Mouse (Mus musculus): ENCODE measurements around the gene Sema4b. TPM values are rescaled to one million over a fixed set of nuclear protein-coding genes. Genes with fewer than 3 reads are reported as not detected.

Gene Sema4b
- 22.7 and 24.7 TPM in 2 replicates for polyA plus RNA-seq (2015; fragmentation: Nextera tagmentation; extraction: Ambion mirVana)

- WGBS = under 1% methylated on average over 51 of the region's 51 CpGs
- H3K4me1 ChIP-seq = peaks cover 50% of the 10 kb centered on the region
- ATAC-seq (replicated peaks) = peak; percentile 96
- H3K27ac ChIP-seq (replicated peaks) = peak within 1 kb of the TSS; percentile 85
- H3K9ac ChIP-seq (replicated peaks) = peak within 1 kb of the TSS; percentile 68
- H3K4me2 ChIP-seq (replicated peaks) = peak within 1 kb of the TSS; percentile 63
- H3K4me3 ChIP-seq = peak within 1 kb of the TSS; percentile 67
- no peaks in the 10 kb centered on the region for H3K27me3 ChIP-seq
- H3K36me3 ChIP-seq = no peaks in the 10 kb centered on the region
- no peaks in the 10 kb centered on the region for H3K9me3 ChIP-seq
These were observed at the start of gene Sema4b for GRCm38 (mm10) chr7:80186531-80187296. Gene Sema4b (plus strand): TSS chr7:80186841.

- peaks cover 26% of the 10 kb centered on the region for H3K4me1 ChIP-seq
- H3K9me3 ChIP-seq = peaks cover 2% of the 10 kb centered on the region; the same call in 1 of the 2 replicates
- H3K36me3 ChIP-seq = no peaks in the 10 kb centered on the region
- H3K27me3 ChIP-seq = no peaks in the 10 kb centered on the region
- H3K27ac ChIP-seq (replicated peaks) = no peak overlapping the region
- WGBS = 45% methylated on average over 1 of the region's 1 CpGs
- H3K4me2 ChIP-seq (replicated peaks) = no peak overlapping the region
- H3K9ac ChIP-seq (replicated peaks) = no peak overlapping the region
- H3K4me3 ChIP-seq = no peak overlapping the region
- ATAC-seq (replicated peaks) = no peak
These were observed 48.3 kb upstream of the Sema4b start for GRCm38 (mm10) chr7:80138375-80138774.

- no peaks in the 10 kb centered on the region for H3K27me3 ChIP-seq
- WGBS = 11% methylated on average over 9 of the region's 9 CpGs
- H3K4me3 ChIP-seq = no peak overlapping the region
- no peaks in the 10 kb centered on the region for H3K36me3 ChIP-seq
- H3K4me2 ChIP-seq (replicated peaks) = no peak overlapping the region
- no peak overlapping the region for H3K27ac ChIP-seq (replicated peaks)
- no peak overlapping the region for H3K9ac ChIP-seq (replicated peaks)
- H3K4me1 ChIP-seq = peaks cover 19% of the 10 kb centered on the region
- H3K9me3 ChIP-seq = peaks cover 2% of the 10 kb centered on the region; the same call in 1 of the 2 replicates
- peak; percentile 65 for ATAC-seq (replicated peaks)
These were observed 45.8 kb upstream of the Sema4b start for GRCm38 (mm10) chr7:80140815-80141214.

DNA sequence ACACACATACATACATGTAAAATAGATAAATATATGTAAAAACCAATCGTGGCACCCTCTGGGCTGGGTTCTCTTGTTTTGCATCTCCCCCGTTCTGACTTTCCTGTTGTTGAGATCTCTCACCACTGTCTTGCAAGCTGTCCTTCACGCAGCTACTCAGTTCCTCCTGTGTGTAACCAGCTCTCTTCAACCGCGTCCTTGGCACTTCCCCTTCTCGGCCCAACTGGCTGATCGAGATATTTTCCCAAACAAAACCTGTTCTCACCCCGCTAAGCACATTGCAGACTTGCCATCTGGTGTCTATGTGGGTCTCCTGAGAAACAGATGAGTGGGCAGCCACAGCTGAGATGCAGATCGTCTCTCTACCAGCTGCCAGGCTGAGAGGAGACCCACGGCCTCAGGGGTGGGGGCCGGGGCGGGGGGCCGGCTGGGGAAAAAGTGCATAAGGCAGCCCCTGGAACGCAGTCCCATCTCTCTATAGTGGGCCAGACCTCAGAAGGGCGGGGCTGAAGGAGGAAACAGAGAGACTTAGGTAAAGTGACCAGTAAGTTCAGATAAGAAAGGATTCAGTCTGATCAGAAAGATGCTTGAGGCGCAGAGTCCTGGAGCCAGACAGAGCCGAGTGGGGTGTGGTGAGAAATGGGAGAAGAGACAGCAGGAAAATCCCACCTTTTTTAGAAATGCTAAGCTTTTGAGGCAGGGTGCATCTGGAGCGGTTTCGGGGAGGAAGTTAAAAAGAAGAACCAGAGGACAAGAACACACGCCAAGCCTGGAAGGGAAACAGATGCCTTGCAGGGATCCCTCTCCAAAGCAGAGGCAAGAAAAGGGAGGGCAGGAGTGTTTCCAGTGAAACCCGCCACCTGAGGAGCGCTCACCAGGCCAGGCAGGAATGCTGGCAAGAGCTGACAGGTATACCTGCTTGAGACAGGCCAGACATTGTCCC lies 43.0 kb upstream of the Sema4b start:
- H3K9ac ChIP-seq (replicated peaks) = no peak overlapping the region
- H3K27ac ChIP-seq (replicated peaks) = peak overlapping the region; percentile 86
- H3K27me3 ChIP-seq = no peaks in the 10 kb centered on the region
- no peaks in the 10 kb centered on the region for H3K9me3 ChIP-seq
- no peaks in the 10 kb centered on the region for H3K36me3 ChIP-seq
- H3K4me2 ChIP-seq (replicated peaks) = peak overlapping the region; percentile 22; the same call in 1 of the 2 replicates
- ATAC-seq (replicated peaks) = peak; percentile 85
- H3K4me3 ChIP-seq = no peak overlapping the region
- H3K4me1 ChIP-seq = peaks cover 19% of the 10 kb centered on the region
- 34% methylated on average over 22 of the region's 22 CpGs for WGBS

DNA sequence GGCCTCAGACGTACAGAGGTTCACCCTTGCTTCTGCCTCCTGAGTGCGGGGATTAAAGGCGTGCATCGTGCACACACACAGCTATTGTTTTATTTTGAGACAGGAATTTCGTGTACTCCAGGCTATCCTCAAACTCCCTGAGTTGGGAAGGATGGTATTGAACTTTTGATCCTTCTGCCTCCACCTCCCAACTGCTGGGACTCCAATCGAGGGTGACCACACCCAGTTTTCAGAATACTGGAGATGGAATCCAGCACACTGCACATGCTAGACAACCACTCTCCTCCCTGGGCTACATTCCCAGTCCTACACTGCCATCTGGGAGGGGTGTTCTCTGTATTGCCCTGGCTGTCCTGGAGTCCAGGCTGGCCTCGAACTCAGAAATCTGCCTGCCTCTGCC lies 41.9 kb upstream of the Sema4b start:
- H3K4me2 ChIP-seq (replicated peaks) = no peak overlapping the region
- no peak overlapping the region for H3K4me3 ChIP-seq
- H3K36me3 ChIP-seq = no peaks in the 10 kb centered on the region
- no peak overlapping the region for H3K9ac ChIP-seq (replicated peaks)
- WGBS = 87% methylated on average over 7 of the region's 7 CpGs
- H3K9me3 ChIP-seq = no peaks in the 10 kb centered on the region
- no peak for ATAC-seq (replicated peaks)
- H3K27me3 ChIP-seq = no peaks in the 10 kb centered on the region
- H3K27ac ChIP-seq (replicated peaks) = no peak overlapping the region
- H3K4me1 ChIP-seq = peaks cover 28% of the 10 kb centered on the region

- Histone ChIP-seq H3K4me1 (peaks cover 28% of the 10 kb centered on the region), H3K4me2 (replicated peaks) (no peak overlapping the region), H3K4me3 (no peak overlapping the region), H3K9me3 (no peaks in the 10 kb centered on the region), H3K27ac (replicated peaks) (no peak overlapping the region), H3K9ac (replicated peaks) (no peak overlapping the region), H3K27me3 (no peaks in the 10 kb centered on the region), H3K36me3 (no peaks in the 10 kb centered on the region)
- WGBS = 91% methylated on average over 8 of the region's 8 CpGs
- ATAC-seq (replicated peaks) = no peak
These were observed 40.6 kb upstream of the Sema4b start for GRCm38 (mm10) chr7:80146077-80146476.

DNA sequence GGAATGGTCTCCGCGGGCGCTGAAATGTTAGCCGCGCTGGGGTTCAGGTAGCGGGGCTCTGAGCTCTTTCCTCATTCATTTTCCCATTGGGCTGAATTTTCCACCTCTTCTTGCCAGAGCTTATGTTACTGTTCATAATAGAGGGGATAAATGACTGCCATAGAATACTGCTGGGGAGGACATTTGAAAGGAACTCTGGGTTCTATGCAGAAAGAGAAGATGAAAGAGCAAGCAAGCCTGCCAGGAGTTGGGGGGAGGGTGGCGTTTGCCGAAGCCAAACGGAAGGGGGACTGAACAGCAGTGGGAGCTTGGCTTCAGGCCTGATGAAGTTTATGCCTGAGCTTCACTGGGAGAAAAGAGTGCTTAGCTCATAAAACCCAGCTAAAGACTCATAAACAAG lies 37.3 kb upstream of the Sema4b start:
- 26% methylated on average over 9 of the region's 9 CpGs for WGBS
- H3K4me2 ChIP-seq (replicated peaks) = peak overlapping the region; percentile 33
- H3K4me3 ChIP-seq = peak overlapping the region; percentile 20
- peak; percentile 73 for ATAC-seq (replicated peaks)
- H3K9ac ChIP-seq (replicated peaks) = no peak overlapping the region
- H3K27me3 ChIP-seq = no peaks in the 10 kb centered on the region
- H3K4me1 ChIP-seq = peaks cover 11% of the 10 kb centered on the region
- peak overlapping the region; percentile 82 for H3K27ac ChIP-seq (replicated peaks)
- H3K9me3 ChIP-seq = no peaks in the 10 kb centered on the region
- H3K36me3 ChIP-seq = no peaks in the 10 kb centered on the region

- 67% methylated on average over 6 of the region's 6 CpGs for WGBS
- Histone ChIP-seq H3K9ac (replicated peaks) (no peak overlapping the region), H3K27ac (replicated peaks) (no peak overlapping the region), H3K27me3 (no peaks in the 10 kb centered on the region), H3K36me3 (no peaks in the 10 kb centered on the region), H3K4me1 (peaks cover 11% of the 10 kb centered on the region), H3K4me3 (no peak overlapping the region), H3K4me2 (replicated peaks) (no peak overlapping the region), H3K9me3 (no peaks in the 10 kb centered on the region)
- ATAC-seq (replicated peaks) = no peak
These were observed 34.5 kb upstream of the Sema4b start for GRCm38 (mm10) chr7:80152152-80152551.

DNA sequence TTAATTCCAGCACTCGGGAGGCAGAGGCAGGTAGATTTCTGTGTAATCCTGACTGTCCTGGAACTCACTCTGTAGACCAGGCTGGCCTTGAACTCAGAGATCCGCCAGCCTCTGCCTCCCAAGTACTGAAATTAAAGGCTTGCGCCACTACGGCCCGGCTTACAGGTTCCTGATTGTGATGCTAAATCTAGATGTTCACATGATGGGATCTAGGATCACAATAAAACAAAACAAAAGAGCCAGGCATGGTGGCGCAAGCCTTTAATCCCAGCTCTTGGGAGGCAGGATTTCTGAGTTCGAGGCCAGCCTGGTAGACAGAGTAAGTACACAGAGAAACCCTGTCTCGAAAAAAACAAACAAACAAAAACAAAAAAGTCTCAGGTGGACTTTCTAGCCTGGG lies 33.9 kb upstream of the Sema4b start:
- H3K27ac ChIP-seq (replicated peaks) = no peak overlapping the region
- WGBS = 92% methylated on average over 8 of the region's 8 CpGs
- no peak overlapping the region for H3K4me2 ChIP-seq (replicated peaks)
- H3K9me3 ChIP-seq = no peaks in the 10 kb centered on the region
- no peaks in the 10 kb centered on the region for H3K27me3 ChIP-seq
- H3K4me3 ChIP-seq = no peak overlapping the region
- no peak overlapping the region for H3K9ac ChIP-seq (replicated peaks)
- H3K4me1 ChIP-seq = peaks cover 11% of the 10 kb centered on the region
- H3K36me3 ChIP-seq = no peaks in the 10 kb centered on the region
- no peak for ATAC-seq (replicated peaks)

DNA sequence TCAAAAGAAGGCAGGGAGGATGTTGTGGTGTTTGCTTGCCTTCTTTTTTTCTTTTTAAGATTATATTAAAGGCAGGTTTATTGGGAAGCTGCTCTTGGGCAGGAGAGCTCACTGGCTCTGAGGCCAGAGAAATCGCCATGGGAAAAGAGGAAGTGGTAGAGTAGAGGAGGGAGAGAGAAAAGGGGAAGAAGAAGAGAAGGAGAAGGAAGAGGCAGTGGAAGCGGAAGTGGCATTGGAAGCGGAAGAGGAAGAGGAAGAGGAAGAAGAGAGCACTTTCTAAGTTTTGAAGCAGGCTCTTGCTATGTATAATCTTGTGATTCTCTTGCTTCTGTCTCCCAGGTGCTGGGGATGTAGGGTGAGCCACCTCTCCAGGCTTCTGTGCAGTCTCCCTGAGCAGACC lies 32.0 kb upstream of the Sema4b start:
- Histone ChIP-seq H3K36me3 (no peaks in the 10 kb centered on the region), H3K4me1 (peaks cover 2% of the 10 kb centered on the region), H3K9me3 (no peaks in the 10 kb centered on the region), H3K27ac (replicated peaks) (no peak overlapping the region), H3K4me3 (no peak overlapping the region), H3K9ac (replicated peaks) (no peak overlapping the region), H3K4me2 (replicated peaks) (no peak overlapping the region), H3K27me3 (no peaks in the 10 kb centered on the region)
- WGBS = 74% methylated on average over 3 of the region's 3 CpGs
- no peak for ATAC-seq (replicated peaks)

DNA sequence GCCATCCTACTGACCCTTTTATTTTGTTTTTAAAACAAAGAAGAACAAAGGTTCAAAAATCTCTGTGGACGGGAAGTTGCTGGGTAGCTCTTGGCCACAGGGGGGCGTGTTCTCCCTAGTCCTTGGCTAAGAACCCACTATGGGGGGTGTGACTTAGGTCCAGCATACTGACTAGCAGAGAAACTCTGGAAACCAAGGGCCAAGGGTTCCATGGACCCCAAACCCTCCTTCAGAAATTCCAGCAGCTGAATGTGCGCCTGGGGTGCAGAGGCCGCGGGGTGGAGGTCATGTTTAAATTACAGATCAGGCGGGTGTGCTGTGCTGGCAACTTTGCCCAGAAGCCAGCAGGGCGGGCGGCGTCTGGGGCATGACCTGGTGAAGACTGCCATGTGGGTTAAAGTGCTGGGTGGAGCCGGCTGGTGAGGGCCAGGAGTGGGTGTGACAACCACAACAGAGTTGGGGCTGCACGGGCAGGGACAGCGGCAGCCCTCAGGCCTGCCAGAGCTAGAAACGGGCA lies 29.9 kb upstream of the Sema4b start:
- no peaks in the 10 kb centered on the region for H3K27me3 ChIP-seq
- no peak for ATAC-seq (replicated peaks)
- H3K4me3 ChIP-seq = no peak overlapping the region
- 43% methylated on average over 13 of the region's 13 CpGs for WGBS
- no peak overlapping the region for H3K27ac ChIP-seq (replicated peaks)
- no peak overlapping the region for H3K9ac ChIP-seq (replicated peaks)
- no peaks in the 10 kb centered on the region for H3K4me1 ChIP-seq
- no peaks in the 10 kb centered on the region for H3K9me3 ChIP-seq
- H3K36me3 ChIP-seq = no peaks in the 10 kb centered on the region
- no peak overlapping the region for H3K4me2 ChIP-seq (replicated peaks)
